Mouse (Mus musculus): Measurements from ENCODE around the gene Cnr1. TPM values are rescaled to one million over a fixed set of nuclear protein-coding genes. Genes with fewer than 3 reads are reported as not detected.

Cnr1 gene
- under 1 TPM; 0.09 to 0.57 (median 0.27) TPM for total RNA-seq (2022)

DNA sequence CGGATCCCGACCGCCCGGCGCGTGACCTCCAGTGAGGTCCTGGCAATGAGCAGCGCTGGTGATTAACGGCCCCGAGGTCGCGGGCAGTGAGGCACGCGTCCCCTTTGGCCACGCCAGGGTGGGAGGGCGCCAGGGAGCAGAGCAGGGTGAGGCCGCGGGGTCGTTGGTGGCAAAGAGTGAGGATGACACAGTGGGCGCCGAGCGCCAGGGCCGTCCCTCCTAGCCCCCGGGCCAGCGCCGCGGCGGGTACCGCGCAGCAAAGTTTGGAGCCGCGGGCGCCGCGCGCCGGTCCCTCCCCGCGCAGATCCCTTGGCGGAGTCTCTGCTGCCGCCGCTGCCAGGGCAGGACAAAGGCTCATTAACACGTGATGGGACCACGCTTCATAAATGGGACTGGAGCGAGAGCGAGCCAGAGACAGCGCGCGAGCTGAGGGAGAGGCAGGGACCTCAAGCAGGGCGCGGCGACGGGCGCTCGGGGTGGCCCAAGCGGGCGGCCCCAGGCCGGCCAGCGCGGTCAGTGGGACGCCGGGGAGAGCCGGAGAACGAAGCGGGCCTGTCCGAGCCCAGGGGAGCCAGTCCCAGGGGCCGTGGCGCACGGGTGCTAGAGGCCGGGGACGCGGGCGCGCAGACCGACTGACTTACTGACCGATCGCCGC lies at the start of gene Cnr1:
TSS of gene Cnr1 (plus strand) at position 360 of the 655 bp plus-strand sequence.
- DNase-seq (ENCODE audit: low spot score): peak; percentile 7

DNA sequence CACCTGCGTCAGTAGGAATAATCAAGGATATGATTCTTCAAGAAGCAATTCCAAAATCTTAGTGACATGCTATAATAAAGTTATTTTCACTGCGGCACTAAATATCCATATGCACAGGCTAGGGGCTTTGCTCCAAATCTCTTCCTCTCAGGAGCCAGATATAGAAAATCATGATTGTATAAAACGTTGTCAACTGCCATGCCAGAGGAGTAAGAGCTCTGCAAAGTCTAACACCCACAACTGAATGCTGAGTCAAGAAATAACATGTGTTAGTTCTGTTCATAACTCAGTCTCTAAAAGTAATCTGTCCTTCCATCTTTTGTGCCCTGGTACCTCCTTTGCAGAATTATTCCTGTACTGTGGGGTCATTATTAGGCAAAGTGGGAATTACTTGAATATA lies 44.4 kb upstream of the Cnr1 start:
- no peak for DNase-seq (ENCODE audit: low spot score)

DNA sequence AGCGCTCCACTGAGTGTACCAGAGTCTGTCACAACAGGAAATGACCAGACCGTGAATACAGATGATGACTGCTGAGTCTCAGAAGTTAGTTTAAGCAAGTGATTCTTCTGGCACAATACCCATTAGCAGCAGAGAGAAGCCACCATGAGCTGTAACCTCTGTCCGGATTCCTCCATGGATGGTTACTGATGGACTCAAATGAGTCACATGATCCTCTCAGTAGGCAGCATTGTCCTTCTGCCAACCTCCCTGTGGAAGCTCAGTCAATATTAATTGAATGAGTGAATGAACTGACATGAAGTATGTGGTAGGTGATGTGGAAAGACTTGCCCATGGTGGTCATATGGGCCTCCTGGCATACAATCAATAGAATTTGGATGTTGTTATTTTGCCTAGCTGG lies 38.4 kb upstream of the Cnr1 start:
- DNase-seq (ENCODE audit: low spot score): no peak

DNA sequence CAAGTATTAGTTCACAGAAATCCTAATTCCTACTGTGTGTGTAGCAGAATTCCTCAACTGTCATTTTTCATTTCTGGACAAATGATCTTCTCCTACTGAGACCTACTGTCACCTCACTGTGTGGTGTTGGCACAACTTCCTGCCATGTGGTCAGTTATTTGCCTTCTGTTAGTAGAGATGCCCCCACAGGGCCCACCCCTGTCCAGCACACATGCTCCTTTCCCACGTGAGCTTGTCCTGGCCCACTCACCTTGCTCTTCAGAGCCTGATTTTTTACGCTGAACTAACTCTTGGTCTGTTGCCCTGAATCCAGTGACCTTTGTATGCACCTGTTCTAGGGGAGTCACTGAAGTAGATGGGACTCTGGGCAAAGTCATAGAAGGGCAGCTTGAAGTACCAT lies 34.4 kb upstream of the Cnr1 start:
- no peak for DNase-seq (ENCODE audit: low spot score)

DNA sequence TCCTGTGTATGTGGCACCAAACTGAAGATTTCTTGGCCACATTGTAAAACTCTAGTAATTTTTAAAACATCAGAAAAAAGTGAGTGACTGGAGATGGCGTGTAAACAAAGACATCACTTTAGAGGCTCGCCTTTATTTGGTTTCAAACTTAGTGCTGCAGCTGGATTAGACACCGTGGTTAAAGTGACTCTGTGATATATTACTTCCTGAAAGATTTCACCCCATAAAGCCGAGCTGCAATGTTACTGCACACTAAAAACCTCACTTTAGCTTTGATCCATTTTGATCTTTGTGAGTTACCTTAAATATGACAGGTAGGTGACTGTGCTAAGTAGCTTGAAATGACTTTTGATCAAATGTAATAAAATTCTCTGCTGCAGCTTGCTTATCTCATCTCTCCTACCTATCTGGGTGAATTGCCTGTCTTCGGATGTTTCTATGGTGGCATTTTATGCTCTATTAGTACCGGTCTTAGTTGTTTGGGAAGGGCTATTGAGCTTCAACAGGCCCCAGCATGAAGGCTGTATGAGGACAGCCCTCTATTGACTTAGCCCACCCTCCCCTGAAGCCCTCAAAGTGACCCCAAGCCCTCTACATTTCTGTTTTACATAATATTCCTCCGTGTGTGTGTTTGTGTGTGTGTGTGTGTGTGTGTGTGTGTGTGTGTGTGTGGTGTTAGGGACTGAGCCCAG lies 32.1 kb upstream of the Cnr1 start:
- no peak for DNase-seq (ENCODE audit: low spot score)

DNA sequence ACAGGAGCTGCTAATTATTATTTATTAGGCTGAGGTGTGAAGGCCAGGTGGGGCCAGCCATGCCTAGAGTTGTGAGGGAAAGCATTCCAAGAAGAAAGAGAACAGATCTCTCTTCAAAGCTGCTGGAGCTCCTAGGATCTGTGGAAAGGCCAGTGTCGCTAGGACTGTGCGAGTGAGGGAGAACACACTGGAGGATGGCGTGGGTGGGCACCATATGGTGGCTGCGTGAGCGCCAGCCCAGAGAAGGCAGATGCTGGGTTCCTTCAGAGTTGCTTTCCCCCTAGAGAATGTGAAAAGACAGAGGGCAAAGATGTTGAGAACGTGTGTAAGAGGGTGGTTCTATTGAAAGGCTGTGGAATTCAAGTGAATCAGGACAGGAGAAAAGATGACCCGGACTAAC lies 30.6 kb upstream of the Cnr1 start:
- DNase-seq (ENCODE audit: low spot score): no peak

DNA sequence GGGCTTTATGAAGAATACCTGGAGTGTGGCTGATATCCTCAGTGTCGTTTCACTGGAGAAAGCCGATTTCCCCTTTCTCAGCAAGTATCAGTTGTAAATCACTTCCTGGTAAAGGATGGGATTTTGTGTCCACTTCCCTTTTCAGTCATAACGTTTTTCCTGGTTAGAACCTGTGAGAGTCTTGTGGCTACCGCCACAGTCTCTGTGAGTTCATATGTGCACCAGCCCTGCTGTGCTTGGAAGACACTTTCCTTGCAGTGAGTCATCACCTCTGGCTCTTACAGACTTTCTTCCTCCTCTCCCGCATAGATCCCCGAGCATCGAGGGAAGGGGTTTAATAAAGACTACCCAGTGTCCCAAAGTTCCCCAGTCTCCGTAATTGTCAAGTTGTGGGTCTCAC lies 29.3 kb upstream of the Cnr1 start:
- DNase-seq (ENCODE audit: low spot score): no peak

DNA sequence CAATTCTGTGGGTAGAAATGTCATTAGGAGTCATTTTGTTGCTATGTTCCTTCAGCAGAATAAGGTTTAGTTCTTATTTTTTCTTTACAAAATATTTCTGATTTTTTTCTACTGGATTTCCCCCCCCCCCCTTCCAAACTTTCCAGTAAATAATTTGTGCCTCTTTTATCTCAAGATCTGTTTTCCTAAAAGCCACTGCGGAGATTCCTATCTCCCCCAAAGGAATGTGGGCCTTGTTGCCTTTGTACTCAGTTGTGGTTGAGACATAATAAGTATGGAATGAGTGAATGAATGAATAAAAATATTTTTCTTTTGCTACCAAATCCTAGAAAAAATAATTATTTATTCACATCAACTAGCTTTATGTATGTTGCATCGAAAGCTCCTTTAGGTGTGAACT lies 28.9 kb upstream of the Cnr1 start:
- DNase-seq (ENCODE audit: low spot score): no peak

DNA sequence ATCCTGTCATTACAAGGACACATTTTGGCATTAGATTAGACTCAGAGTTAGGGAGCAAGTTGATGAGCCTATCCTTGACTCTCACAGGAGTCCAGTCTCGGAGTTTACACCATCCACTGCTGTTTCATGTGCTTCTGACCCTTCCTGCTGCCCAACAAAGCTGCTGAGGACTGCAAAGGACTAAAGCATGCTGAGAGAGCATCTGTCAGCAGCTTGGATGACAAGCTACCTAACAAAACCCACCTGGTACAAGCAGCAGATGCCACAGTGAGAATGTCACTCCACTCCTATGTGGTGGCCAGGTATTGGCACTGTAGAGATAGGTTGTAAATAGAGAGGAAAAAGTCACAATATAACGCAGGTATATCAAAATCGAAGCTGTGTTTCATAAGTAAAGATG lies 22.7 kb upstream of the Cnr1 start:
- no peak for DNase-seq (ENCODE audit: low spot score)

DNA sequence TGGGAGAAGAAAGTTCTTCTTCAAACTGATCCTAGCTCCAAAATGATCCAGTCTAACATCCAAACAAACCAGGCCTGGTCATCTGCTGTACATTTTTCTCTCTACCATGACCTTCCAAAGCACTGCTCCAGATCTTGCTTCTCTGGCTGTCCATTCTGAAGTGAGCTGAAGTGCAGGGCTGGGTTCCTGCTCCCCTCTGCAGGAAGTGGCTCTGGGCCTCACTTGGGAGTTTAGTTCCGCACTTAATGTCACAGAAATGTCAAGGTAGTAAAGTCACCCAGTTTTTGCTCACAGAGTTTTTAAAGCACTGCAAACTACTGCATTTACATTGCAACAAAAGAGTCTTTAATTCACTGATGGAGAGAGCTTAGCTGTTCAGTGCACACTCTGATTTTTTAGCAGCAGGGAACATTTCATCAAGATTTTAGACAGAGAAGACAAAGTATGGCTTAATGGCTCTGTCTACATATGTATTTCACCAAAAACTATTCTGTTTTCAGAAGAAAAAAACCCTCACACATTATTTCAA lies 20.5 kb upstream of the Cnr1 start:
- no peak for DNase-seq (ENCODE audit: low spot score)

DNA sequence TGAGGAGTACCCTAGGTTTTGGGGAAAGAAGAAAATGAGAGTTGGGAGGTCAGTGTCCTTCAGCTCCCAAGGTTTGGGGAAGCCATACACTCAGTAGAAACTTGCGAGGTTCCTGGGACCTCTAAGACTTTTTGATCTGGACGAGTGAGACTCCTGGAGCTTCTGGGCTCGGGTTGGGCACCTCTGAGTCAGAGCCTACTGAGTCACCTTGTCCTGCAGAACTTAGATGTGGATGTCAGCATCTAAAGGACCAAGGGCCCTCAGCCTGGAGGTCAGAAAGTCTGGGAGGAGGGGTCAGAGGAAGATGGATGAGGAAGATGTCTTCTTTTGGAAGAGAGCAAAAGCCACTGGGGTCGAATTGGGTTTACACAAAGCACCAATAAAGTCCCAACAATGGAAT lies 19.6 kb upstream of the Cnr1 start:
- DNase-seq (ENCODE audit: low spot score): no peak

DNA sequence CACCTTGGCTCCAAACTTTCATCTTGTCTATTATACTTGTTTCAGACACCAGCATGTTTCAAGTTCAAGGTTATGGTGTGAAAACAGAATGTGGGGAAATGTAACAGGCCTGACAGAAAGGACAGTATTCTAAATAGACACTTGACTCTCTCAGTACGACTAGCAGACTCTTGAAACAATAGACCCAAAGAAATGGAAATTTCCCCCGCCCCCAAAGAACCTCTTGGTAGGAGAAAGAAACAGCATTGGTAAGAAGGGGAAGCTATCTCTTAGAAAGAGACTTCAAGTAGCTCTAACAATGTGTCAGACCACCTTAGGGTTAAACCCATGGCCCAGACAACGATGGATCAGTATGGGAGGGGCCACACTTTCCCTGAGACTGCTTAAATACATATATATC lies 15.6 kb upstream of the Cnr1 start:
- DNase-seq (ENCODE audit: low spot score): no peak

DNA sequence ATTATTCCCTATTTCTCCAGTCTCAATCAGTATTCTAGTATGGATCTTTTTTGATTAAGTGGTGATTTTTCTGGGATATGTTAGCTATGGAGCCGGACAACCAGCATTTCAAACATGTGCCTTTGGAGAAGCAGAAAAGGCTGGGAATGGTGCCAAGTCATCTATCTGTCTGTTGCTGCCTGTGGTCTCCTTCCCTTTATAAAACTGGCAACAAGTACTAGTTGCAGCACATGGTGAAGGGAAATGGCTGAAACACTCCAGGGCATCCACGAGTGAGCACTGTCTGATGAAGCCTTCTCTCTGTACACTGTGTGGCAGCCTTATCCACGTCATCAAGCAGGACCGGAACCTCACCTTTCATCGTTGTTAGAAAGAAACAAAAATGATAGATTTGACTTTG lies 8.7 kb upstream of the Cnr1 start:
- no peak for DNase-seq (ENCODE audit: low spot score)

DNA sequence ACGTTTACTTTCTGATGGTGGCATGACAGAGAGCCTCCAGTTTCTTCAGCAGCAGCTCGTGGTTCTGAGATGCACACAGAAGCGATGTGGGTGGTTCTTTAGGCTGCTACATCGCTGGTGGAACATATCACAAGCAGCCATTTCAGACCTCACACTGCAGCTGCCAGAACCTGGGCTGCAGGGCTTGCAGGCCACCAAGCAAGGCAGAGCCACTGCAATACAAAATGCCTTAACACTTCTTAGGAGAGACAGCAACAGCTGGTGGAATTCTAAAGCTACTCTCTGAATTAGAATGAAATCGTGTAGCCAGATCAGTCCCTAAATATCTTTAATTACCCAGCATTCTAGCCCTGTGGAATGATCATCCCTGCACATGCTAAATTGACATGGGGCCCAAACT lies 3.6 kb upstream of the Cnr1 start:
- DNase-seq (ENCODE audit: low spot score): no peak

DNA sequence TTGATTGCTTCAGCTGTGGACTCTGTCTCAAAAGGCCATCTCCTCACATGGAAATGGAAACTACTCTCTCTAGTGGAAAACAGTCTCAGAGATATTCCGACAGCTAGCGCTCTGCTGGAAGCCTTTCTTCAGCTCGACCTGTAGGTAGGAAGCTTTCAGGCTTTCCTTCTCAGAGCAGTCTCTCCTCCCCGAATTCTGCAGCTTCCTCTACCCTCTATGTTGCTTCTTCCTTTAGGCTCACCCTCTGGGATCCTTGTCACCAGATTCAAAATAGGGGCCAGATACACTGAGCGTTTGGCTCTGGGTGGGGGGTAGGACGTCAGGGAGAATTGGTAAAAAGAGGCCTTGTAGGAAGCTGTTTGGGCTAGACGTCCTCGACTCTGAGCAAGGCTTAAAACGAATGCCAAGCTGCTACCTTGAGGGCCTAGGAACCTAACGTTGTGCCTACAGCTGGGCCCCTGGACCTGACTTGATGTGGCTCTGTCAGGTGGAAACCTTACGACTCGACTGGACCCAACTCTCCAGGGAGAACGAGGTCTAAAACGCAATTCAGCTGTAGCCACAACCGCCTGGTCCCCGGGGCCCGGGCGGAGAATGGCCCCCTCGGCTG lies 1.1 kb upstream of the Cnr1 start:
- no peak for DNase-seq (ENCODE audit: low spot score)

DNA sequence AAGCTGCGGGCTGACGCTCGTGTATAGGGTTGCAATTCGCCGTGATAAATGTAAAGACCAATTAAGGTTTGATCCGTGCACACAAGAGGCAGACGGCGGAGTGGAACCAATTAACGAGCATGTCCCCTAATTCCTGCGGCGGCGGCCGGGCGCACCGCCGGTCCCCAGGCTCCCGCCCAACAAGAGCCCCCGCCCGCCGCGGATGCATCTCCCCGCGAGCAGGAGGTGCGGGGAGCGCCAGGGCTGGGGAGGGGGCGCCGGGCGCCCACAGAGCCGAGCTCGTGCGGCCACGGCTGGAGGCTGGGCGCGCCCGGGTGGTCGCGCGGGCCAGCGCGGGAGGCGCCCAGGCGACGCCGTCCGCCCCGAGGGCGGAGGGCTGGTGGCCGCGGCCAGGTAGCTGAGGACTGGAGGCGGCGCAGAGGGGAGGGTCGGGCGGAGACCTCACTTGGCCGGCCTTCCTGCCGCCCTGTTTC lies 596 bp upstream of the Cnr1 start:
- DNase-seq (ENCODE audit: low spot score): no peak

DNA sequence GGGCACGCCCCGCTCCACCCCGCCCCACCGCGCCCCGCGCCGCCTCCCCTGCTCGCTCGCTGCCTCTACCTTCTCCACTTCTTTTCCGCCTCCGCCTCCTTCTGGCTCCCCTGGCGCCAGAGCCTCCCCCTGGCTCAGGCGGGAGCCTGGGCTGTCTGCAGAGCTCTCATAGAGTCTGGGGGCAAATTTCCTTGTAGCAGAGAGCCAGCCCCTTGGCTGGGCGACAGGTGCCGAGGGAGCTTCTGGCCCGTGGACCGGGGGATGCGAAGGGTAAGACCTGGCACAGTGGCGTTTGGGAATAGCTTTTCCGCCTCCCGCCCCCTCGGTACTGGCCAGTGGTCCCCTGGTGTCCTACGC lies 474 bp downstream of the Cnr1 start:
- no peak for DNase-seq (ENCODE audit: low spot score)

DNA sequence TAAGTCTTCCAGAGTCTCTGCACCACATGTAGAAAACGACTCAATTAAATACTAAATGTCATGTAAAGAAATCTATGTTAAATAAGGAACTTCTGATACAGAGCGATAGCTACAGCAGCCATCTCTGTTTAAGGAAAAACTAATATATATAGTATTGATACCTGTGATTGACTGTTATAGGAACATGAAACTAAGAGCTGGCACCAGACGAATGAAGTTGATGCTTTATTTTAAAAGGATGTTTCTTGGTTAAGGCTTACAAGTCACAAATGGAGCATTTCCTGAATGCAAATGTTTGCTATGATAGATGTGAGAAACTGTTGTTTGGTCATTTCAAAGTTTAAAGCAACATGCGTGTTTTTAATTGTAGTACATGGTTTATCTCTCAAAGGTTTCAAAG lies 1.1 kb downstream of the Cnr1 start:
- no peak for DNase-seq (ENCODE audit: low spot score)

DNA sequence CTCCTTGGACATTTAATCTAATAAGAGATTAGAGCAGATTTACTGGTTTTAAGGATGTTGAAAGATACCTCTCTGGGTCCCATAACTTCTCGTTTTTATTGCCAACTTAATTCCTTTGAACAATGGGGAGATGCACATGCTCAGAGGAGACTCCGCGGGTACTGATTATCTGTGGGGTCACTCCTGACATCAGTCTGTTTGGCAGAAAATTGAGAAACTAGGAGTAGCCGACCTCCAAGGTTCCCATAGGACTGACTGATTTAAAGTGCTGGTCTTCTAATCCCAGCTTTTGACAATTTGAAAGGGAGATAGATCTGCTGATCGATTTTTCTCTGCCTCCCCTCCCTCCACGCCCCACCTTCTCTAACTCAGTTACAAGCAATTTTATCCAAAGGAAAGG lies 1.6 kb downstream of the Cnr1 start:
- no peak for DNase-seq (ENCODE audit: low spot score)

DNA sequence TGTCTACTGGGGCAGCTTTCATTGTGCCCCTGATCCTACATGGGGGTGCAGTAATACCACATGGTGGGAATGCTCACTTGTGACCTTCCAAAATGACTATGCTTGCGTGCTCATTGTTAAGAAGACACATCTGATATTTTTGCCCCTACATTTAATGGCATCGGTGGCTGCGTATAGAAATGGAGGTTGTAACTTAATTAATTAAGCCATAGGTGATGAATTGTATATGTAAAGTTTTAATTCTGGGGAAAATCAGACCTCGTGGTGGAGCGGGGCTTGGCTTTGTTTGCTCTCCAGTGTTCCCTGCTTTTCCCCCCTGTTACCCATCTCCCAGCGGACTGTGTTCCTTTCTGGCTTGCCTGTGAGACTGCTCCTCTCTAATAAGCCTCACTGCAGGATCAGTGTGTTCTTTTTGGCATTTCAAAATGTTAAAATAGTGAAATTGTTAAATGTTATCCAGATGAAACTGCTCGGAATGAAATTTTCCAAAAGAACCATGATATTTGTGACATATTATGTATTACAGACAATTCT lies 2.4 kb downstream of the Cnr1 start:
- no peak for DNase-seq (ENCODE audit: low spot score)

DNA sequence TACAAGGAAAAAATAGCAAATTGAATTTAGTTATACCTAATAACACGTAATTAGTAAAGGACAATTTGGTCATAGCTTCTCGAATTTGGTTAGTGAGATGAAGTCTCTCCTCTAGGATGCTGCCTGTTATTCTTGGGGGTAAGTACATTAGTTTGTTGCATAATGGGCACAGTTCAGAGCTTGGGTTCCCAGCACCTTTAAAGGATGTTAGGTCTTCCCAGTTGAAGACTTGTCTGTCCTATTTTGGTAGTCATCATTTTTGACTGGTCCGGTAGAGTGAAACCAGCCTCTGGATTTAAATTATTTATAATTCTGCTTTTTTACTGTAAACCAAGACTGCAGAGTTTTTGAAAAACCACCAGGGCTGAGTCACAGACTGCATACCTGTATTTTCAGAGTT lies 3.3 kb downstream of the Cnr1 start:
- DNase-seq (ENCODE audit: low spot score): no peak

DNA sequence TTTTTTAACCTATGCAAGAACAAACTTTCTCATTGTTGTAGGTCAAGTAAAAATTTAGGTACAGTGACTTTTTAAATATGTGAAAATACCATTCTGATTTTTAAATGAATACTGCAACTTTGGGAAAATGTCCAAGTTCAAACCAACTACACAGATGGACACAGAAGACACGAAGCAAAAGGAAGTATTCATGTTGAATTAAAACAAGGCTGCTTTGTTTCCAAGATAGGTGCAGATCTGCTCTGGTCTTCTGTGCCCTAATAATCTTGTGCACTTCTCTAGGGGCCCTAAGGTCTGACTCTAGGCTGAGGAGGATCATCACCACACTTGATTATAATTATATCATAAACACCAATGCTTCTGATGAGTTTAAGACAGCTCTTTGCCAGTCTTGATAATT lies 4.1 kb downstream of the Cnr1 start:
- DNase-seq (ENCODE audit: low spot score): no peak

DNA sequence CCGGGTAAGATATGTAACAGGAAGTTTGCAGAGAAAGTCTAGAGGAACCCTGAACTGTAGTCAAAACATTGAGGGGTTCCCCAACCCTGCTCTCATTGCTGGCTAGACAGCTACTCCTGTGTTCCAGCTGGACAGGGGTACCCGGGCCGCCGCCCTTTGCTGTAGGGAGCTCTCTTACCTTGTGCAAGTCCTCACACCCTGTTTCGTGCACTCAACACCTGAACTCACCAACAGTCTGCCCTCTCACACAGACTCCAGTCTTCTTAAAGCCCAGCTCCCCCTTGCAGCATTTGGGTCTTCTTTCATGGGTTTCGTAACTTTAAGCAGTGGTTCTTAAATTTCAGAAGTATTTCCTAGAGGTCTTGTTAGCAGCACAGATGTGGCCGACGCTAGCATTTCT lies 7.0 kb downstream of the Cnr1 start:
- no peak for DNase-seq (ENCODE audit: low spot score)

Measured in heart, adult 8-10 months (tissue).